Comparison of ENCODE assay signal across 14 mouse cellular contexts in genomic region chr17:56229943-56230342, GRCm38 (mm10). TPM values are rescaled to one million over a fixed set of nuclear protein-coding genes. Genes with fewer than 3 reads are reported as not detected.
DNase-seq lines count a peak whose midpoint lies in the region.
"Had no signal": no experiment of that assay in that cellular context is flagged by ENCODE, and none has a peak within 500 bp of the region (broad histone marks: within the 10 kb centered on the region; RNA-seq: fewer than 3 reads in every experiment).

No protein-coding gene starts in this region.

- peak; percentile 91 for DNase-seq in brain, adult 2 months (ENCODE audit: low read depth, low spot score)
- DNase-seq in layer of hippocampus, adult 11-12 months (ENCODE audit: low spot score) = peak; percentile 82
- peak; percentile 71 to 79 for DNase-seq in left cerebral cortex, adult 18-20 months (ENCODE audit: low spot score in 2 of 2)
- peak; percentile 89 to 95 for DNase-seq in right cerebral cortex, postnatal 10 days (ENCODE audit: low spot score in 2 of 2)
- DNase-seq in urinary bladder, postnatal 36 days (ENCODE audit: low spot score in 2 of 2) = no peak
- DNase-seq in yolk sac, embryonic 10.5 days (ENCODE audit: low spot score) = no peak
- DNase-seq in gastrocnemius, postnatal 25 days = no peak
- DNase-seq: adrenal gland, postnatal 10 days; B cell, adult 2 months; cerebellum, postnatal 10 days; kidney, adult 11 months; liver, embryonic 13.5 days; lung, postnatal 10 days; thymus, postnatal 25 days had no signal

RNA-seq across cellular contexts. Expression of gene Dpp9, which starts 11.2 kb away (rescaled TPM):
- total RNA-seq in left cerebral cortex, adult 18-20 months (2021) = 10 to 100 TPM; 59.7 to 69.5 TPM
- total RNA-seq in gastrocnemius, postnatal 25 days (2021) = 10 to 100 TPM; 27.1 to 31.8 TPM

RNA-seq across cellular contexts. Expression of gene Fem1a, which starts 26.7 kb away (rescaled TPM):
- 10 to 100 TPM; 29.9 to 31.9 TPM for total RNA-seq in left cerebral cortex, adult 18-20 months (2021)
- 100 to 1,000 TPM; 133 to 135 TPM for total RNA-seq in gastrocnemius, postnatal 25 days (2021)

RNA-seq across cellular contexts. Expression of gene Mydgf, which starts 46.2 kb away (rescaled TPM):
- 10 to 100 TPM; 38.8 to 40.9 TPM for total RNA-seq in left cerebral cortex, adult 18-20 months (2021)
- 10 to 100 TPM; 20.3 to 21.7 TPM for total RNA-seq in gastrocnemius, postnatal 25 days (2021)

RNA-seq across cellular contexts. Expression of gene Ticam1, which starts 46.6 kb away (rescaled TPM):
- 1 to 10 TPM; 5.2 to 7.6 TPM for total RNA-seq in left cerebral cortex, adult 18-20 months (2021)
- total RNA-seq in gastrocnemius, postnatal 25 days (2021) = 1 to 10 TPM; 2.8 to 3.0 TPM

Comparison
In these comparisons a context has a peak if more than half of its experiments do, and no peak if none do; other contexts are left out.
1. DNase-seq: peak in brain, adult 2 months (single experiment), layer of hippocampus, adult 11-12 months (single experiment), left cerebral cortex, adult 18-20 months (2 of 2) and right cerebral cortex, postnatal 10 days (2 of 2); none in urinary bladder, postnatal 36 days (0 of 2), yolk sac, embryonic 10.5 days (single experiment) and gastrocnemius, postnatal 25 days (single experiment).
2. RNA of gene Fem1a, which starts 26.7 kb away (total RNA-seq): 133 to 135 TPM in gastrocnemius, postnatal 25 days; 29.9 to 31.9 TPM in left cerebral cortex, adult 18-20 months; every median in the first group is over 4 times any median in the second.